Mouse (Mus musculus): ENCODE results near the gene Afmid. TPM values are rescaled to one million over a fixed set of nuclear protein-coding genes. Genes with fewer than 3 reads are reported as not detected.
A peak's percentile ranks its signal among the peaks of the same experiment; 100 is the strongest.

The Afmid gene
- total and polyA plus RNA-seq, 3 experiments = 5.0 to 7.5 (median 7.3) TPM

DNA sequence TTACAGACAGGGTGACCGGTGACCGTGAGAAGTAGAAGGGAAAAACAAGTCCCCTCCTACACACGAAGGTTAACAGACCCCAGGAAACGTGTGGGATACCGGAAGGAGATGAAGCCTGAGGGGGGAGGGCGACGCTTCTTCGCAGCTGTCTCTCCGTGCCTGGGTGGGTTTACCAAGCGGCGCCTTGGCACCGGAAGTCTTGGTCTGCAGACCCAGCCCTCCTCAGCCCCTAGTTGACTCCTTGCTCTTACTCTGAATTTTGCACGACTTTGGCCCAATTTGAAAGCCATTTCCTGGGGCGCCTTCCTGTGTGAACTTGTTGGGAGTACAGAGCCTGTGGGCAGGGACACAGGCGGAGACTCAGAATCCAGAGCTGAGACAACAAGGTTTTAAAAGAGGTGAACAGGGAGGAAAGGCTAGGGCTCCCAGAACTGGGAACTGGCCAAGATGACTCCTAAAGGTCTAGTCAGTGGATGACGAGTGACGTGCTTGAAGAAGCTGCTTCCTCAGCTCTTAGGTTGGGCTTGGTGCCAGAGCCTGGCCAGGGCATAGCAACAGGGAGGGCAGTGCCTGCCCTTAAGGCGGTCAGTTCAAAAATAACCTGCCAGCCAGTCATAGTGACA lies 44.4 kb upstream of the Afmid start:
- H3K4me2 ChIP-seq (ENCODE audit: insufficient read depth, low read depth, poor library complexity, severe bottlenecking) = peak overlapping the region; percentile 41
- TF ChIP-seq MXI1 (IDR thresholded peaks at IDR 0.05; ENCODE audit: low read depth, low read length) = no peak
- no peak for TF ChIP-seq PAX5 (IDR thresholded peaks at IDR 0.05; ENCODE audit: low read length)
- 0 out of 4 replicates have a peak, but pooled peaks of 1 of the 2 experiments have one; percentile 0 for TF ChIP-seq CTCF (conservative IDR thresholded peaks at IDR 0.05 in 1 of 2, IDR thresholded peaks at IDR 0.05 in 1 of 2; ENCODE audit: low read depth in 2 of 2, low read length in 2 of 2)
- no peak for TF ChIP-seq NELFE (IDR thresholded peaks at IDR 0.05; ENCODE audit: low read depth, low read length)
- no peak for TF ChIP-seq ZKSCAN1 (IDR thresholded peaks at IDR 0.05; ENCODE audit: borderline replicate concordance, low read depth, low read length)
- TF ChIP-seq ETS1 (conservative IDR thresholded peaks at IDR 0.05; ENCODE audit: low read depth, low read length) = peak; percentile 31; the same call in 1 of the 2 replicates
- no peak for TF ChIP-seq HCFC1 (IDR thresholded peaks at IDR 0.05; ENCODE audit: low read depth, low read length)
- TF ChIP-seq CHD2 (IDR thresholded peaks at IDR 0.05; ENCODE audit: low read length) = 0 out of 2 replicates have a peak, but pooled peaks have one; percentile 17
- TF ChIP-seq SMC3 (IDR thresholded peaks at IDR 0.05; ENCODE audit: low read depth, low read length) = no peak
- TF ChIP-seq UBTF (IDR thresholded peaks at IDR 0.05; ENCODE audit: low read depth, low read length) = no peak; the same call in 1 of the 2 replicates
- TF ChIP-seq ZMIZ1 (IDR thresholded peaks at IDR 0.05; ENCODE audit: low read depth, low read length) = 0 out of 2 replicates have a peak, but pooled peaks have one; percentile 2
- no peak for TF ChIP-seq USF2 (conservative IDR thresholded peaks at IDR 0.05; ENCODE audit: low read depth, low read length)
- TF ChIP-seq ELF1 (IDR thresholded peaks at IDR 0.05; ENCODE audit: low read depth, low read length) = peak; percentile 74
- no peak for TF ChIP-seq POLR2A (IDR thresholded peaks at IDR 0.05; ENCODE audit: low read depth, low read length)
- no peak for TF ChIP-seq JUN (IDR thresholded peaks at IDR 0.05; ENCODE audit: insufficient read depth, low read depth, low read length)
- TF ChIP-seq GABPA (IDR thresholded peaks at IDR 0.05; ENCODE audit: insufficient replicate concordance, low read depth, low read length) = no peak
- TF ChIP-seq BHLHE40 (IDR thresholded peaks at IDR 0.05; ENCODE audit: low read depth, low read length) = 0 out of 2 replicates have a peak, but pooled peaks have one; percentile 18
- no peak for TF ChIP-seq SIN3A (IDR thresholded peaks at IDR 0.05; ENCODE audit: low read length)
- TF ChIP-seq RCOR1 (conservative IDR thresholded peaks at IDR 0.05; ENCODE audit: low read depth, low read length) = no peak
- H3K79me2 ChIP-seq (replicated peaks; ENCODE audit: control insufficient read depth, extremely low read depth, insufficient read depth, poor library complexity, severe bottlenecking) = no peaks in the 10 kb centered on the region
- H3K4me1 ChIP-seq (ENCODE audit: control insufficient read depth in 1 of 2, insufficient read depth in 2 of 2) = peaks cover 8 to 57% of the 10 kb centered on the region in 2 experiments; a peak in 3 of 4 replicates
- H3K27ac ChIP-seq (ENCODE audit: insufficient read depth, low read depth) = peak overlapping the region; percentile 50
- DNase-seq (ENCODE audit: extremely low read depth) = no peak
- peak overlapping the region; percentile 19 for H3K9ac ChIP-seq (ENCODE audit: insufficient read depth, low read depth)
- in situ Hi-C loops (cut with MboI; ENCODE audit: low pct_ligation_motif_present, low pct_unique_long_range_greater_than_20kb, low sequenced_read_pairs) (no loop called here), dilution Hi-C loops (cut with MboI; ENCODE audit: extremely low pct_ligation_motif_present, extremely low pct_unique_long_range_greater_than_20kb, low sequenced_read_pairs) (no loop called here)
- H3K36me3 ChIP-seq (replicated peaks in 1 of 2; ENCODE audit: control insufficient read depth in 1 of 2, insufficient read depth in 1 of 2, low read length in 1 of 2) = peaks cover 14 to 46% of the 10 kb centered on the region in 2 experiments
- peak overlapping the region; percentile 31 to 94 (median 71) for H3K4me3 ChIP-seq (replicated peaks in 1 of 3; ENCODE audit: low read depth in 2 of 3, low read length in 2 of 3, poor library complexity in 1 of 3)
- H3K9me3 ChIP-seq (replicated peaks; ENCODE audit: low read length) = no peaks in the 10 kb centered on the region
- H3K27me3 ChIP-seq (replicated peaks) = no peaks in the 10 kb centered on the region
